Mouse (Mus musculus) myocyte (in vitro differentiated cells): Measurements from ENCODE around the gene Slc4a1. TPM values are rescaled to one million over a fixed set of nuclear protein-coding genes. Genes with fewer than 3 reads are reported as not detected.

Source experiments
- H3K27me3 ChIP-seq: one replicate; pipeline ENCODE4 v1.6.1; 2011; ENCODE audit not compliant: control insufficient read depth, insufficient read depth, insufficient read length
- H3K36me3 ChIP-seq: one replicate; pipeline ENCODE4 v1.6.1; 2011; ENCODE audit not compliant: control insufficient read depth, insufficient read depth
- H3K4me2 ChIP-seq: one replicate; pipeline ENCODE4 v1.6.1; 2011; ENCODE audit warnings: low read depth, control low read depth
- H3K4me3 ChIP-seq: one replicate; pipeline ENCODE4 v1.5.1; 2011; ENCODE audit warnings: mild to moderate bottlenecking, control low read depth, moderate library complexity
- H3K79me2 ChIP-seq: one replicate; pipeline ENCODE4 v1.6.1; 2011; ENCODE audit not compliant: control insufficient read depth, insufficient read depth
- H3ac ChIP-seq: one replicate; pipeline ENCODE4 v1.6.1; 2011; ENCODE audit not compliant: control insufficient read depth, insufficient read length
- CEBPB ChIP-seq: IDR thresholded peaks from 2 replicates; pipeline ENCODE4 v1.6.1; 2011; ENCODE audit warnings: mild to moderate bottlenecking, moderate library complexity; ENCODE audit not compliant: poor library complexity, insufficient read depth, severe bottlenecking
- E2F4 ChIP-seq: IDR thresholded peaks from one replicate; pipeline ENCODE4 v1.6.1; 2011; ENCODE audit warnings: mild to moderate bottlenecking, control low read depth, moderate library complexity; ENCODE audit not compliant: insufficient read depth
- MAX ChIP-seq: IDR thresholded peaks from one replicate; pipeline ENCODE4 v1.6.1; 2011; ENCODE audit warnings: low read depth, mild to moderate bottlenecking, control low read depth
- MYOD1 ChIP-seq, 3 experiments: IDR thresholded peaks; one replicate each; pipeline ENCODE4 v1.6.1; 2011; ENCODE audit warnings: control low read depth in 2 of 3, low read depth in 2 of 3, mild to moderate bottlenecking in 2 of 3, moderate library complexity in 1 of 3; ENCODE audit not compliant: insufficient read length in 2 of 3, control insufficient read depth in 1 of 3
- MYOG ChIP-seq, 3 experiments: IDR thresholded peaks; one replicate each; pipeline ENCODE4 v1.6.1; 2011; ENCODE audit warnings: control low read depth in 2 of 3, low read depth in 2 of 3, mild to moderate bottlenecking in 2 of 3; ENCODE audit not compliant: insufficient read length in 2 of 3, control insufficient read depth in 1 of 3, insufficient read depth in 1 of 3
- POLR2A ChIP-seq: IDR thresholded peaks from one replicate; pipeline ENCODE4 v1.6.1; 2011; ENCODE audit warnings: low read depth, mild to moderate bottlenecking, control low read depth, moderate library complexity; ENCODE audit not compliant: insufficient read length
- POLR2AphosphoS2 ChIP-seq: IDR thresholded peaks from one replicate; pipeline ENCODE4 v1.6.1; 2011; ENCODE audit warnings: low read depth, control low read depth; ENCODE audit not compliant: insufficient read length
- REST ChIP-seq: IDR thresholded peaks from one replicate; pipeline ENCODE4 v1.6.1; 2011; ENCODE audit warnings: mild to moderate bottlenecking, control low read depth, moderate library complexity; ENCODE audit not compliant: insufficient read depth, insufficient read length
- SRF ChIP-seq: IDR thresholded peaks from one replicate; pipeline ENCODE4 v1.6.1; 2011; ENCODE audit warnings: low read depth; ENCODE audit not compliant: control insufficient read depth, insufficient read length
- TCF12 ChIP-seq: IDR thresholded peaks from one replicate; pipeline ENCODE4 v1.6.1; 2011; ENCODE audit warnings: mild to moderate bottlenecking, control low read depth; ENCODE audit not compliant: poor library complexity, insufficient read depth, severe bottlenecking
- TCF3 ChIP-seq: IDR thresholded peaks from one replicate; pipeline ENCODE4 v1.6.1; 2011; ENCODE audit warnings: low read depth, control low read depth; ENCODE audit not compliant: insufficient read length
- USF1 ChIP-seq: IDR thresholded peaks from one replicate; pipeline ENCODE4 v1.6.1; 2011; ENCODE audit warnings: low read depth, mild to moderate bottlenecking, control low read depth, moderate library complexity
- polyA plus RNA-seq: library from polyadenylated mRNA; unstranded; fragments of >200 nt; fragmentation: generic; extraction: Trizol; gene quantifications from one replicate; pipeline ENCODE4 v1.2.1, GENCODE M21; 2012; ENCODE audit warnings: missing spikeins

The Slc4a1 gene
- polyA plus RNA-seq, 1 experiment = not detected

DNA sequence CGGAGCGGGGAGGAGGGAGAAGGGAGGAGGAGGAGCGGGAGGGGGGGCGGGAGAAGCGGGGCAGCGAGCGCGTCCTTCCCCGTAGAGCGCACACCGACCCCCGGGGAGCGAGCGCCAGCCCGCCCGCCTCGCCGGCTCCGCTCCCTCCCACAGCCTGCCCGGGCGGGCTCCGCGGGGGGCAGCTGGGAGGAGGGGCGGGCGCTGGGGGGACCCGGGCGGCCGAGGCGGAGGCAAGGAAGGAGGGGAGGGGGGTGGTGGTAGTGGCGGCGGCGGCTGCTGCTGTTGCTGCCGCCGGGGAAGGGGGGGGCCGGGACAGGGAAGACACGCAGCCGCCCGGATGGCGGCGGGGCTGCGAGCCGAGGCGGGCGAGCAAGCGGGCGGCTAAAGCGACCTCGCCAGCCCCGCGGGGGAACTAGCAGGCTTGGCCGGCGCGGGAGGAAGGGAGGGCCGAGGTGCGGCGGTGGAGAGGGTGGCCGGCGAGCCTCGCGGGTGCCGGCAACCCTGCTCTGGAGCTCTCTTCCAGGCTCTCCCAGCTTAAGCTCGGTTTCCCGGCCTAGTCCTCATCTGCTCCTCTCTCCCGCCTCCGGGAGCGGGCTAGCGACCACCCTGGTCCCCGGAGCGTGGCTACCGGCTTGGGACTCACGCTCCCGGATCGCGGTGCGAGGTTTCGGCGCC is 48.0 kb downstream of the Slc4a1 start:
- H3K27me3 ChIP-seq = no peaks in the 10 kb centered on the region
- H3ac ChIP-seq = peak overlapping the region; percentile 98
- TF ChIP-seq REST (no peak), TCF3 (no peak), MYOD1 (IDR thresholded peaks at IDR 0.05; ENCODE audit: control insufficient read depth in 1 of 3, insufficient read length in 2 of 3, low read depth in 2 of 3) (no peak), POLR2A (peak; percentile 67), CEBPB (no peak), POLR2AphosphoS2 (peak; percentile 91), SRF (no peak), E2F4 (no peak), MAX (no peak)
- H3K4me2 ChIP-seq = no peak overlapping the region
- H3K79me2 ChIP-seq = peaks cover 22% of the 10 kb centered on the region
- peak overlapping the region; percentile 75 for H3K4me3 ChIP-seq
- H3K36me3 ChIP-seq = peaks cover 9% of the 10 kb centered on the region

DNA sequence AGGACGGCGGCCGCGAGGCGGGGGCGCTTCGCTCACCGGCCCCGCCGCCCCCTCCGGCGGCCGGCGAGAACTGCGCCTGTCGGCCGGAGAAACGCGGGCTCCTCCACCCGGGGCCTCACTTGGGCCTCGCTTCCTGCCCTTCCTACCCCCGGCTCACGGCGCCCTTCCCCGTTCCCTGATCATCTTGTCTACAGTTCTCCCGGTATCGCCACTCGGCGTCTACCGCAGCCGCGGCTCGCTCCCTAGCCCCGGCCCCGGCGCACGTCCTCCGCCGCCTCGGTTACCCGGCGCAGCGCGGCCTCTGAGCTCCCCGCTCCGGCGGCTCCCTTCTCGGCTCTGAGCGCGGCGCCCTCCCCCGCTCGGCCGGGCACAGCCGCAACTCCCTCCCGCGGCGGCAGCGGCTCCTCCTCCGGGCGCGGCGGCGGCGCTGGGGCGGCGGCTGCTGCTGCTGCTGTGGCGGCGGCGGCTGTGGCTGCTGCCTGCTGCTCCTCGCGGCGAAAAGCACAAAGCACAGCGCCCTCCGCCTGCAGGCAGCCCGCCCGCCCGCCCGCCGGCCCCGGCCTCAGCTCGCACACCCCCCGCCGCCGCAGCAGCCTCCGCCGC is 48.6 kb downstream of the Slc4a1 start:
- no peak for TF ChIP-seq E2F4
- no peak for TF ChIP-seq MYOG (IDR thresholded peaks at IDR 0.05; ENCODE audit: control insufficient read depth in 1 of 3, insufficient read depth in 1 of 3, insufficient read length in 2 of 3, low read depth in 2 of 3)
- TF ChIP-seq TCF12 = no peak
- TF ChIP-seq TCF3 = no peak
- TF ChIP-seq MAX = no peak
- no peak for TF ChIP-seq MYOD1 (IDR thresholded peaks at IDR 0.05; ENCODE audit: control insufficient read depth in 1 of 3, insufficient read length in 2 of 3, low read depth in 2 of 3)
- TF ChIP-seq USF1 = no peak
- TF ChIP-seq POLR2AphosphoS2 = no peak
- peak; percentile 23 for TF ChIP-seq POLR2A
- TF ChIP-seq CEBPB = no peak
- TF ChIP-seq REST = peak; percentile 2
- TF ChIP-seq SRF = no peak
- peaks cover 11% of the 10 kb centered on the region for H3K36me3 ChIP-seq
- H3ac ChIP-seq = peak overlapping the region; percentile 98
- peak overlapping the region; percentile 75 for H3K4me3 ChIP-seq
- no peak overlapping the region for H3K4me2 ChIP-seq
- no peaks in the 10 kb centered on the region for H3K27me3 ChIP-seq
- peaks cover 22% of the 10 kb centered on the region for H3K79me2 ChIP-seq

- Histone ChIP-seq H3ac (peak overlapping the region; percentile 98), H3K4me2 (peak overlapping the region; percentile 91), H3K36me3 (peaks cover 14% of the 10 kb centered on the region), H3K79me2 (peaks cover 22% of the 10 kb centered on the region), H3K27me3 (no peaks in the 10 kb centered on the region), H3K4me3 (peak overlapping the region; percentile 75)
- TF ChIP-seq POLR2A (peak; percentile 29), POLR2AphosphoS2 (peak; percentile 29), MYOG (IDR thresholded peaks at IDR 0.05; ENCODE audit: control insufficient read depth in 1 of 3, insufficient read depth in 1 of 3, insufficient read length in 2 of 3, low read depth in 2 of 3) (peak in 1 of 3 experiments; percentile 6), TCF3 (no peak), MYOD1 (IDR thresholded peaks at IDR 0.05; ENCODE audit: control insufficient read depth in 1 of 3, insufficient read length in 2 of 3, low read depth in 2 of 3) (no peak), E2F4 (no peak), USF1 (no peak), SRF (no peak), MAX (no peak), TCF12 (no peak), CEBPB (no peak), REST (no peak)
Observed at GRCm38 (mm10) chr11:102316572-102317297, 49.3 kb downstream of the Slc4a1 start.

DNA sequence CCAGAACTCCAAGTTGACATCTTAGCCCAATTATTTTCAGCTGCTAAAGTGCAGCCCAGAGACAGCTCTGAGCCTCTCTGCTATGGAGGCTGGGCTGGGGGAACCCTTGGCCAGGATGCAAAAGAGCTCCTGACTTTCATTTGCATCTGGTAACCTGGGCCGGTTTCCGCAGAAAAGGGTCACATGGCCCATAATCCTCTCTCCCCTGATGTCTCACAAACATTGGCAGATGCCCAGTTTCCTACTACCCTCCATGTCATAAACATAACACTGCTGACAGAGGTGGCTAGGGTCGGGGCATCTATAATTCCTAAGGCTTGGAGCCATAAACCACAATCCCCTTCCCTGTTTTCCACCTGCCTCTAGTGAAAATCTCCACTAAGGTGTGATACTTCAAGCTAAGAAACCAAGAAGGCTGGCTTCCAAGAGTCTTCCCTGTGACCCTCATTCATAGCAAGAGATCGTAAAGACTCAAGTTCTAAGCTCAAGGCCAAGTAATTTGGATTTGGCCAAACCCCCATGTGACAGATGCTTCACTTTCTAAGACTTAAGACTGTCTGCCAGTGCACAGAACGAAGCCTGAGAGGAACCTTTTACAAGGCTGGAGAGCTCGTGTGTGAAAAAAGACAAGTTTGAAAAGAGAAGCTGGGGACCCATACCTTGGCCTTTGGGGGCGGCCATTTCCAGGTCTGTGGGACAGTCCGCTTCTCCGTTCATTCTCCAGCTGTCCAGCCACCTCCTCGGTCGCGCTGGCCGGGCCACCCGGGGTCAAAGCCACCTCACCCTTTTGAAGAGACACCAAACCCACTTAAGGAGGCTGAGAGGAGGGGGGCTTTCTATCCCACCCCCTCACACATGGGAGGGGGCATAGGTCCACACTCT is 50.1 kb downstream of the Slc4a1 start:
- H3K36me3 ChIP-seq = peaks cover 14% of the 10 kb centered on the region
- peaks cover 22% of the 10 kb centered on the region for H3K79me2 ChIP-seq
- H3K4me3 ChIP-seq = peak overlapping the region; percentile 75
- TF ChIP-seq MYOG (IDR thresholded peaks at IDR 0.05; ENCODE audit: control insufficient read depth in 1 of 3, insufficient read depth in 1 of 3, insufficient read length in 2 of 3, low read depth in 2 of 3) (no peak), MYOD1 (IDR thresholded peaks at IDR 0.05; ENCODE audit: control insufficient read depth in 1 of 3, insufficient read length in 2 of 3, low read depth in 2 of 3) (no peak), USF1 (peak; percentile 11), E2F4 (no peak)
- H3K27me3 ChIP-seq = no peaks in the 10 kb centered on the region
- H3K4me2 ChIP-seq = peak overlapping the region; percentile 91
- peak overlapping the region; percentile 98 for H3ac ChIP-seq
